Mouse (Mus musculus) MEL-GATA-1-ER (cell line): ENCODE results near the gene Slc9a5.
A peak's percentile ranks its signal among the peaks of the same experiment; 100 is the strongest.

ENCODE experiments used
- DNase-seq: peaks from one replicate; pipeline ENCODE4 v3.0.0-alpha.2; 2012; ENCODE audit warnings: low read depth; ENCODE audit errors: extremely low read depth

Slc9a5 gene

DNA sequence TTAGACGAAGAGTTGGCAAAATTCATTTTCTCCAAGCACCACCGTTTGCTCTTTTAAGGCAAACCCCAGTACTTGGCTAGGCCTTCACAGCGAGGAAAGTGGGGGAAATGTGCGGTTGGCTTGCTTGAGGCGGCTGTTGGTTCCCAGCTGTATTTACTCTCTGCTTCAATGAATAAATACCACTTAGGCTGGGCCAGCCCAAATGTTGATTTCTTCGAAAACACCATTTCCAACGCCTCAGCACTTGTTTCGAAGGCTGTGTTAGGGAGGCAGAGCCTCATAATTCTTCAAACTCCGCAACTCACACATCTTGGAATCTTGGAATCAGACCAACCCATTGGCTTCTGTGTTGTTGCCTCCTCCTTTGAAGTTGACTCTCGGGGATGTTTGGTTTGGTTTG is 57.8 kb downstream of the Slc9a5 start:
- no peak for DNase-seq

DNA sequence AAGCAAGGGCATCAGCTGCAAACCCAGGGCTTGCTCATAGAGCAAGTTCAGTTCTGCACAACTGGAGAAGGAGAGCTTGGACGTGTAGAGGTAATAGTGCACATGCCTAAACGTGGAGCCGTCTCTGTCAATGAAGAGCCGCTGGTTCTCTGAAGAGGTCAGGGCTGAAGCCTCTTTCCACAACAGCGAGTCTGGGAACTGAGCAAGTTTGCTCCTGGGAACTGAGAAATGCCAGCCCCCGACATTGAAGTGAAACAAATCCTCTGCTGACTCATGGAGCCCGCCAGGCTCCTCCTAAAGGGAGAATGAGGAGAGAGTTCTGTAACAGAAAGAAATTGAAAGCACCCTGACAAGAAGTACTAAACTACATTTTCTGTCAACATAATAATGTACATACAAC is 59.7 kb downstream of the Slc9a5 start:
- no peak for DNase-seq

DNA sequence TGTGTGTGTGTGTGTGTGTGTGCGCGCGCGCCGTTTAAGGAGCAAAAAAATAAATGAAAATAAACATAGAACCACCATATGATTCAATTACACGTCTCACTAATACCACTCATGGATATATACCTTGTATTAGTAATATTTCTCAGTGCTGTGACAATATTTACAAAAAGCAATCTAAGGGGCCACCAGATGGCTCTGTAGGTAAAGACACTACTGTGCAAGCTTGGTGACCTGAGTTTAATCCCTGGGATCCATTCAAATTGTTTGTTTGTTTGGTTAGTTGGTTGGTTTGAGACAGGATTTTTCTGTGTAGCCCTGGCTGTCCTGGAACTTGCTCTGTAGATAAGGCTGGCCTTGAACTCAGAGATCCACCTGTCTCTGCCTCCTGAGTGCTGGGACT is 61.3 kb downstream of the Slc9a5 start:
- DNase-seq: no peak

DNA sequence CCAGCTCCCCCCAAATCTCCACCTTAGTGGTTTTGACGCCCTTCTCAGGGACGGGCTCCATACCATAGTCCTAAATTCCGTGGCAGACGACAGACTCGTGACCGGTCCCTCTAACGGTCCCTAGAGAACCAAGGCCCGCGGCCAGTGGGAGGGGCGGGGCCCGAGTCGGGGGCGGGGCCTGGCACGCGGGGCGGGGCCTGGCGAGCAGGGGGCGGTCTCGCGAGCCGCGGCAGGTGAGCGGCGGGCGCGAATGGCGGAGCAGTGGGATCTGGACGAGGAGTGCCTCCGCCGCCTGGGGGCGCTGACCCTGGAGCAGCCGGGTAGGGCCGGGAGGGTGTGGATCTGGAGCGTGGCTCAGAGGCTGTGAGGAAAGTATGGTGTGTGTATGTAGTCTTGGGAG is 64.7 kb downstream of the Slc9a5 start, which contains the start of the genes Kctd19 and Lrrc36:
Gene Kctd19, minus strand, starts transcription at position 112 of the 400 bp plus-strand sequence.
Gene Lrrc36, plus strand, starts transcription at position 181 of the 400 bp plus-strand sequence.
- peak; percentile 20 for DNase-seq

DNA sequence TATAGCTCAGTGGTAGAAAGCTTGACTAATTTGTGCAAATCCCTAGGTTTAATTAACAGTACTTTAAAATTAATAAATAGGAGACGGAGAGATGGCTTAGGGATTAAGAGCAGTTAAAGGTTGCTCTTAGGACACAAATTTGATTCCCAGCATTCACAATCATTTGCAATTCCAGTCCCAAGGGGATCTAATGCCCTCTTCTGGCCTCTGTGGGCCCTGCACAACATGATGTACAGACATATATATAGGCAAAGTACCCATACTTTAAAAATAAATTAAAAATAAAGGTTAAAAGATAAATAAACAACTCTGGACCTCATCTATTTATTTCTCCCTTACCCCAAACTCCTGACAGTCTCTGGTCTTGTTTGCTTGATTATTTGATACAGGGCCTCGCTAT is 70.3 kb downstream of the Slc9a5 start:
- DNase-seq: no peak
